Mouse (Mus musculus) MEL (cell line): Measurements from ENCODE around the gene Trappc12. TPM values are rescaled to one million over a fixed set of nuclear protein-coding genes. Genes with fewer than 3 reads are reported as not detected.

Experiments used
- DNase-seq: peaks from one replicate; pipeline ENCODE4 v3.0.0; 2011; ENCODE audit warnings: low read depth, low spot score
- H3K27ac ChIP-seq: 2 replicates; pipeline ENCODE4 v1.5.1; 2012; ENCODE audit warnings: low read depth, mild to moderate bottlenecking, control low read depth, low read length, moderate library complexity; ENCODE audit not compliant: control insufficient read depth
- H3K27me3 ChIP-seq, 2 experiments: fragments of 150-350 bp in 1 of 2; sonication (generic) in 1 of 2; 2 replicates each; pipeline ENCODE4 v1.6.1; 2012; ENCODE audit warnings: low read length in 2 of 2, mild to moderate bottlenecking in 2 of 2, improper control_type of control experiment in 1 of 2, moderate library complexity in 1 of 2; ENCODE audit not compliant: insufficient read depth in 2 of 2, control insufficient read depth in 1 of 2
- H3K36me3 ChIP-seq, 2 experiments: 2 replicates each; pipeline ENCODE4 v1.6.1; 2012 to 2014; ENCODE audit warnings: low read length in 2 of 2, improper control_type of control experiment in 1 of 2, inconsistent platforms in 1 of 2, mild to moderate bottlenecking in 1 of 2; ENCODE audit not compliant: insufficient read depth in 2 of 2, control insufficient read depth in 1 of 2
- H3K4me1 ChIP-seq, 2 experiments: fragments of 150-350 bp in 1 of 2; sonication (generic) in 1 of 2; 2 replicates each; pipeline ENCODE4 v1.6.1; 2012; ENCODE audit warnings: low read length in 2 of 2, improper control_type of control experiment in 1 of 2, mild to moderate bottlenecking in 1 of 2; ENCODE audit not compliant: insufficient read depth in 2 of 2, control insufficient read depth in 1 of 2
- H3K4me3 ChIP-seq, 2 experiments: fragments of 150-350 bp in 1 of 2; sonication (generic) in 1 of 2; 2 replicates each; pipeline ENCODE4 v1.5.1; 2012; ENCODE audit warnings: low read depth in 2 of 2, low read length in 2 of 2, mild to moderate bottlenecking in 2 of 2, moderate library complexity in 2 of 2, control low read depth in 1 of 2, improper control_type of control experiment in 1 of 2; ENCODE audit not compliant: control insufficient read depth in 1 of 2, insufficient read depth in 1 of 2
- H3K79me2 ChIP-seq: 2 replicates; pipeline ENCODE4 v1.6.1; 2012; ENCODE audit warnings: mild to moderate bottlenecking, low read length, moderate library complexity; ENCODE audit not compliant: control insufficient read depth, poor library complexity, insufficient read depth
- H3K9ac ChIP-seq: 2 replicates; pipeline ENCODE4 v1.6.1; 2012; ENCODE audit warnings: low read depth, mild to moderate bottlenecking, control low read depth, low read length, moderate library complexity; ENCODE audit not compliant: control insufficient read depth, poor library complexity, severe bottlenecking
- H3K9me3 ChIP-seq: fragments of 150-350 bp; sonication (generic); replicated peaks from 2 replicates; pipeline ENCODE4 v1.6.1; 2012; ENCODE audit warnings: mild to moderate bottlenecking, low read length, improper control_type of control experiment, moderate library complexity; ENCODE audit not compliant: insufficient read depth
- BHLHE40 ChIP-seq: IDR thresholded peaks from 2 replicates; pipeline ENCODE4 v1.6.1; 2012; ENCODE audit warnings: low read depth, mild to moderate bottlenecking, inconsistent platforms, low read length, improper control_type of control experiment, borderline replicate concordance
- CHD1 ChIP-seq: IDR thresholded peaks from 2 replicates; pipeline ENCODE4 v1.6.1; 2012; ENCODE audit warnings: low read depth, mild to moderate bottlenecking, inconsistent platforms, low read length, improper control_type of control experiment
- CHD2 ChIP-seq: IDR thresholded peaks from 2 replicates; pipeline ENCODE4 v1.6.1; 2011; ENCODE audit warnings: low read length, improper control_type of control experiment
- CTCF ChIP-seq, 3 experiments: IDR thresholded peaks in 2 of 3; conservative IDR thresholded peaks in 1 of 3; 2 replicates each; pipeline ENCODE4 v1.5.1; 2011 to 2012; ENCODE audit warnings: low read length in 3 of 3, low read depth in 2 of 3, mild to moderate bottlenecking in 2 of 3, improper control_type of control experiment in 1 of 3, inconsistent platforms in 1 of 3, mixed read lengths in 1 of 3, moderate library complexity in 1 of 3; ENCODE audit not compliant: control insufficient read depth in 1 of 3, insufficient read depth in 1 of 3, poor library complexity in 1 of 3, severe bottlenecking in 1 of 3
- E2F4 ChIP-seq: IDR thresholded peaks from 2 replicates; pipeline ENCODE4 v1.6.1; 2011; ENCODE audit warnings: low read depth, low read length, improper control_type of control experiment, borderline replicate concordance
- ELF1 ChIP-seq: IDR thresholded peaks from 2 replicates; pipeline ENCODE4 v1.6.1; 2014; ENCODE audit warnings: low read depth, mild to moderate bottlenecking, inconsistent platforms, low read length, improper control_type of control experiment, moderate library complexity
- ETS1 ChIP-seq: IDR thresholded peaks from 2 replicates; pipeline ENCODE4 v1.6.1; 2012; ENCODE audit warnings: low read depth, mild to moderate bottlenecking, inconsistent platforms, low read length, improper control_type of control experiment, moderate library complexity
- GABPA ChIP-seq: IDR thresholded peaks from 2 replicates; pipeline ENCODE4 v1.6.1; 2012; ENCODE audit warnings: low read depth, mild to moderate bottlenecking, inconsistent platforms, low read length, improper control_type of control experiment, moderate library complexity
- MAFK ChIP-seq: IDR thresholded peaks from 2 replicates; pipeline ENCODE4 v1.6.1; 2011; ENCODE audit warnings: low read depth, mild to moderate bottlenecking, low read length, improper control_type of control experiment, borderline replicate concordance
- MAX ChIP-seq: IDR thresholded peaks from 2 replicates; pipeline ENCODE4 v1.6.1; 2011; ENCODE audit warnings: low read length, improper control_type of control experiment
- MAZ ChIP-seq: IDR thresholded peaks from 2 replicates; pipeline ENCODE4 v1.6.1; 2012; ENCODE audit warnings: low read depth, mild to moderate bottlenecking, inconsistent platforms, low read length, improper control_type of control experiment
- MEF2A ChIP-seq: IDR thresholded peaks from 2 replicates; pipeline ENCODE4 v1.6.1; 2014; ENCODE audit warnings: low read depth, mild to moderate bottlenecking, inconsistent platforms, low read length, improper control_type of control experiment; ENCODE audit not compliant: poor library complexity, insufficient replicate concordance, severe bottlenecking; ENCODE audit errors: extremely low read depth
- MXI1 ChIP-seq: IDR thresholded peaks from 2 replicates; pipeline ENCODE4 v1.6.1; 2011; ENCODE audit warnings: mild to moderate bottlenecking, low read depth, low read length, improper control_type of control experiment
- MYB ChIP-seq: IDR thresholded peaks from 2 replicates; pipeline ENCODE4 v1.6.1; 2011; ENCODE audit warnings: mild to moderate bottlenecking, low read depth, low read length, improper control_type of control experiment
- MYC ChIP-seq: IDR thresholded peaks from 2 replicates; pipeline ENCODE4 v1.6.1; 2011; ENCODE audit warnings: low read depth, mild to moderate bottlenecking, low read length, improper control_type of control experiment, moderate library complexity
- NRF1 ChIP-seq: IDR thresholded peaks from 2 replicates; pipeline ENCODE4 v1.6.1; 2014; ENCODE audit warnings: low read depth, mild to moderate bottlenecking, inconsistent platforms, low read length, improper control_type of control experiment, moderate library complexity; ENCODE audit not compliant: poor library complexity, insufficient read depth, severe bottlenecking
- POLR2A ChIP-seq, 2 experiments: IDR thresholded peaks; 2 replicates each; pipeline ENCODE4 v1.6.1; 2011 to 2012; ENCODE audit warnings: low read length in 2 of 2, mild to moderate bottlenecking in 2 of 2, control low read depth in 1 of 2, improper control_type of control experiment in 1 of 2, low read depth in 1 of 2, moderate library complexity in 1 of 2; ENCODE audit not compliant: control insufficient read depth in 1 of 2, insufficient read depth in 1 of 2, poor library complexity in 1 of 2
- POLR2AphosphoS5 ChIP-seq: IDR thresholded peaks from 2 replicates; pipeline ENCODE4 v1.6.1; 2012; ENCODE audit warnings: low read depth, borderline replicate concordance, mild to moderate bottlenecking, inconsistent platforms, low read length, moderate library complexity, mixed read lengths
- RAD21 ChIP-seq: IDR thresholded peaks from 2 replicates; pipeline ENCODE4 v1.6.1; 2011; ENCODE audit warnings: mild to moderate bottlenecking, low read depth, low read length, improper control_type of control experiment
- RCOR1 ChIP-seq: IDR thresholded peaks from 2 replicates; pipeline ENCODE4 v1.6.1; 2012; ENCODE audit warnings: low read depth, mild to moderate bottlenecking, inconsistent platforms, low read length, improper control_type of control experiment
- SIN3A ChIP-seq: IDR thresholded peaks from 2 replicates; pipeline ENCODE4 v1.6.1; 2012; ENCODE audit warnings: low read length, improper control_type of control experiment, inconsistent platforms
- TBP ChIP-seq: IDR thresholded peaks from 2 replicates; pipeline ENCODE4 v1.8.0; 2011; ENCODE audit warnings: low read depth, low read length, improper control_type of control experiment
- UBTF ChIP-seq: IDR thresholded peaks from 2 replicates; pipeline ENCODE4 v1.6.1; 2012; ENCODE audit warnings: low read depth, mild to moderate bottlenecking, inconsistent platforms, low read length, improper control_type of control experiment, moderate library complexity, borderline replicate concordance; ENCODE audit not compliant: insufficient read depth
- USF2 ChIP-seq, 2 experiments: IDR thresholded peaks; 2 replicates each; pipeline ENCODE4 v1.6.1; 2011 to 2012; ENCODE audit warnings: improper control_type of control experiment in 2 of 2, low read length in 2 of 2, borderline replicate concordance in 1 of 2, inconsistent platforms in 1 of 2, low read depth in 1 of 2, mild to moderate bottlenecking in 1 of 2; ENCODE audit not compliant: insufficient read depth in 1 of 2
- ZC3H11A ChIP-seq: IDR thresholded peaks from 2 replicates; pipeline ENCODE4 v1.6.1; 2012; ENCODE audit warnings: low read depth, mild to moderate bottlenecking, inconsistent platforms, low read length, improper control_type of control experiment
- ZKSCAN1 ChIP-seq: IDR thresholded peaks from 2 replicates; pipeline ENCODE4 v1.6.1; 2012; ENCODE audit warnings: low read depth, mild to moderate bottlenecking, inconsistent platforms, low read length, improper control_type of control experiment, moderate library complexity
- ZMIZ1 ChIP-seq: IDR thresholded peaks from 2 replicates; pipeline ENCODE4 v1.6.1; 2012; ENCODE audit warnings: low read depth, mild to moderate bottlenecking, inconsistent platforms, low read length, improper control_type of control experiment, moderate library complexity
- polyA plus RNA-seq, 2 experiments: library from polyadenylated mRNA; stranded (reverse) in 1 of 2; unstranded in 1 of 2; fragments of >175 nt in 1 of 2; fragments of >200 nt in 1 of 2; gene quantifications; 2 replicates each; pipeline versions ENCODE4 v1.2.1 to v1.2.4; 2012; ENCODE audit warnings: low replicate concordance in 2 of 2, low read depth in 1 of 2; ENCODE audit not compliant: insufficient read length in 2 of 2, insufficient read depth in 1 of 2, missing spikeins in 1 of 2
- total RNA-seq: library from RNA; depleted of rRNA; stranded (reverse); fragments of 300-350 nt; gene quantifications from 2 replicates; pipeline ENCODE4 v1.2.3, GENCODE M21; 2012

The Trappc12 gene
- total and polyA plus RNA-seq, 3 experiments = 31.1 to 35.1 TPM; not detected in 1

GRCm38 (mm10) chr12:28769953-28770352, 19.7 kb upstream of the Trappc12 start:
- Histone ChIP-seq H3K36me3 (peaks cover 0 to 2% of the 10 kb centered on the region in 2 experiments; a peak in 2 of 4 replicates), H3K4me3 (no peak overlapping the region), H3K79me2 (no peaks in the 10 kb centered on the region), H3K4me1 (no peaks in the 10 kb centered on the region), H3K27ac (no peak overlapping the region), H3K9me3 (no peaks in the 10 kb centered on the region), H3K9ac (no peak overlapping the region), H3K27me3 (no peaks in the 10 kb centered on the region)
- TF ChIP-seq BHLHE40 = no peak
- no peak for TF ChIP-seq CHD2
- TF ChIP-seq RAD21 = no peak
- TF ChIP-seq ETS1 = no peak
- TF ChIP-seq POLR2A (IDR thresholded peaks at IDR 0.05; ENCODE audit: control insufficient read depth in 1 of 2, insufficient read depth in 1 of 2, low read depth in 1 of 2, low read length in 2 of 2, poor library complexity in 1 of 2) = no peak
- TF ChIP-seq POLR2AphosphoS5 = no peak
- no peak for TF ChIP-seq ZKSCAN1
- TF ChIP-seq SIN3A = no peak
- TF ChIP-seq MAZ = no peak
- TF ChIP-seq GABPA = no peak
- TF ChIP-seq MEF2A = no peak
- TF ChIP-seq CHD1 = no peak
- TF ChIP-seq ZC3H11A = no peak
- no peak for TF ChIP-seq MAX
- no peak for TF ChIP-seq MAFK
- TF ChIP-seq TBP = no peak
- TF ChIP-seq MXI1 = no peak
- TF ChIP-seq CTCF (IDR thresholded peaks at IDR 0.05 in 2 of 3, conservative IDR thresholded peaks at IDR 0.05 in 1 of 3; ENCODE audit: control insufficient read depth in 1 of 3, insufficient read depth in 1 of 3, low read depth in 2 of 3, low read length in 3 of 3, poor library complexity in 1 of 3, severe bottlenecking in 1 of 3) = no peak
- no peak for TF ChIP-seq E2F4
- no peak for DNase-seq

GRCm38 (mm10) chr12:28756019-28756418, 5.7 kb upstream of the Trappc12 start:
- Histone ChIP-seq H3K27me3 (no peaks in the 10 kb centered on the region), H3K79me2 (peaks cover 18% of the 10 kb centered on the region), H3K4me3 (no peak overlapping the region), H3K9me3 (no peaks in the 10 kb centered on the region), H3K27ac (no peak overlapping the region), H3K36me3 (peaks cover 0 to 4% of the 10 kb centered on the region in 2 experiments; a peak in 2 of 4 replicates), H3K4me1 (0 out of 4 replicates have a peak, but pooled peaks cover 0 to 3% of the 10 kb centered on the region in 2 experiments), H3K9ac (no peak overlapping the region)
- no peak for DNase-seq
- TF ChIP-seq TBP (no peak), ELF1 (no peak), POLR2AphosphoS5 (no peak), RAD21 (no peak), USF2 (IDR thresholded peaks at IDR 0.05; ENCODE audit: borderline replicate concordance in 1 of 2, insufficient read depth in 1 of 2, low read depth in 1 of 2, low read length in 2 of 2) (no peak), MYB (no peak), MYC (no peak), MAZ (no peak), RCOR1 (no peak), UBTF (no peak), ZMIZ1 (no peak), SIN3A (no peak), NRF1 (no peak), MXI1 (no peak), ETS1 (no peak)
